Mouse (Mus musculus) cerebellum, adult (tissue): ENCODE results near the gene Gm136.
A peak's percentile ranks its signal among the peaks of the same experiment; 100 is the strongest.

Experiments
- ATAC-seq: cut with Nextera tagmentation; 2 replicates; pipeline ENCODE4 v1.9.2; 2017; ENCODE audit warnings: mild to moderate bottlenecking, moderate library complexity, mixed read lengths; ENCODE audit not compliant: insufficient number of reproducible peaks, low FRiP score, low TSS enrichment

Gene Gm136

GRCm38 (mm10) chr4:34719421-34719820 lies 36.6 kb downstream of the Gm136 start:
- no peak for ATAC-seq

GRCm38 (mm10) chr4:34715062-34715461 lies 41.0 kb downstream of the Gm136 start:
- ATAC-seq, result no peak

- no peak for ATAC-seq
Measured at GRCm38 (mm10) chr4:34708127-34708526, 47.9 kb downstream of the Gm136 start.

GRCm38 (mm10) chr4:34707248-34707647 lies 48.8 kb downstream of the Gm136 start:
- no peak for ATAC-seq

- ATAC-seq, result no peak
Measured at GRCm38 (mm10) chr4:34703029-34703428, 53.0 kb downstream of the Gm136 start.

GRCm38 (mm10) chr4:34702231-34702630 lies 53.8 kb downstream of the Gm136 start:
- ATAC-seq, result no peak

- peak; percentile 49; the same call in 1 of the 2 replicates for ATAC-seq
Measured at GRCm38 (mm10) chr4:34701528-34701927, 54.5 kb downstream of the Gm136 start.
